Mouse (Mus musculus) lung, postnatal 0 days (tissue): ENCODE results near the gene Robo1.

ENCODE experiments used
- CTCF ChIP-seq: IDR thresholded peaks from 2 replicates; pipeline ENCODE4 v1.5.1; 2016; ENCODE audit warnings: antibody characterized with exemption, mild to moderate bottlenecking
- EP300 ChIP-seq: IDR thresholded peaks from 2 replicates; pipeline ENCODE4 v1.6.1; 2016; ENCODE audit warnings: antibody characterized with exemption, mild to moderate bottlenecking, control low read depth

DNA sequence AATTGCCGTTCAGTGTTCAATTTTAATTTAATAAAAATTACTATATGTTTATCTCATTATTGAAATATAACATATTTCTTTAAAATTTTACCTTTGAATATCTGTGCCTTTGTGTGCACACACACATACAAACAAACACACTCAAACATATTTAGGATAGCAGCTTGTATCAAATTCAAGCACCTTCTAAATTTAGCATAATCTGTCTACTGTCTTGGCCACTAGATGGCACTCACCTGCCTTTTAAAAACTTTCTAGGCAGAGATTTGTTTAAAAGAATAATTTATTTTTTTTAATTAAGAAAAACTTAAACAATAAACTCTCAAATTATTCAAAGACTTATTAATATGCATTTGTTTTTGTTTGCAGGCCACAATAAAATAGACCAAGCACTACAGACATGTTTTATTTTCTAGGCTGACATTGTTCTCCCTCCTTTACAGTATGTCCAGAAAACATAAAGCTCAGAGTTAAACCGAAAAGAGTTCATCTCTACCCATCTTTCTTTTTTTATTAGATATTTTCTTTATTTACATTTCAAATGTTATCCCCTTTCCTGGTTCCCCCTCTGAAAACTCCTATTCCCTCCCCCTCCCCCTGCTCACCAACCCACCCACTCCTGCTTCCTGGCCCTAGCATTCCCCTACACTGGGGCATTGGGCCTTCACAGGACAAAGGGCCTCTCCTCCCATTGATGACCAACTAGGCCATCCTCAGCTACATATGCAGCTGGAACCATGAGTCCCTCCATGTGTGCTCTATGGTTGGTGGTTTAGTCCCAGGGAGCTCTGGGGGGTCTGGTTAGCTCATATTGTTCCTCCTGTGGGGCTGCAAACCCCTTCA is 48.6 kb downstream of the Robo1 start:
- peak; percentile 65 for TF ChIP-seq CTCF
- TF ChIP-seq EP300, result no peak
